Mouse (Mus musculus) CH12F3 (cell line): ENCODE data around the gene Snx32.
"Not testable (repeated sequence)": the region's sequence is repeated elsewhere in the genome, so short reads cannot be mapped to it uniquely, and the experiment has no call there.

Experiments
- in situ Hi-C: fragments of 300-500 bp; cut with MboI; formaldehyde crosslinking; loops from 2 replicates; pipeline ENCODE4 v1.14.3; 2020; ENCODE audit warnings: low sequenced_read_pairs

Snx32 gene

GRCm38 (mm10) chr19:5512091-5513004, 2.0 kb upstream of the Snx32 start:
- in situ Hi-C loops = no loop called here

GRCm38 (mm10) chr19:5511074-5511632, 815 bp upstream of the Snx32 start:
- in situ Hi-C loops = no loop called here

GRCm38 (mm10) chr19:5503687-5504086, 6.7 kb downstream of the Snx32 start, which contains the start of gene 1700020D05Rik:
TSS of gene 1700020D05Rik (minus strand) at chr19:5503787.
- in situ Hi-C loops = no loop called here

GRCm38 (mm10) chr19:5500330-5500875, 9.9 kb downstream of the Snx32 start:
- in situ Hi-C loops = no loop called here

- in situ Hi-C loops = no loop called here
Measured at GRCm38 (mm10) chr19:5496052-5496370, 14.3 kb downstream of the Snx32 start.

- in situ Hi-C loops = no loop called here
Measured at GRCm38 (mm10) chr19:5495353-5496051, 14.8 kb downstream of the Snx32 start.

- in situ Hi-C loops = no loop called here
Measured at GRCm38 (mm10) chr19:5494314-5494713, 16.0 kb downstream of the Snx32 start.

- in situ Hi-C loops = not testable (repeated sequence)
Measured at GRCm38 (mm10) chr19:5493301-5493721, 17.0 kb downstream of the Snx32 start.

- in situ Hi-C loops = no loop called here
Measured at GRCm38 (mm10) chr19:5492641-5493040, 17.7 kb downstream of the Snx32 start.

- in situ Hi-C loops = no loop called here
Measured at GRCm38 (mm10) chr19:5490898-5491708, 19.2 kb downstream of the Snx32 start.

GRCm38 (mm10) chr19:5490313-5490897, 19.9 kb downstream of the Snx32 start, which contains the start of gene Cfl1:
TSS of gene Cfl1 (plus strand) at chr19:5490455.
- in situ Hi-C loops = no loop called here

- in situ Hi-C loops = not testable (repeated sequence)
Measured at GRCm38 (mm10) chr19:5489721-5490120, 20.6 kb downstream of the Snx32 start.

- in situ Hi-C loops = no loop called here
Measured at GRCm38 (mm10) chr19:5488878-5489571, 21.3 kb downstream of the Snx32 start.

GRCm38 (mm10) chr19:5487768-5488550, 22.4 kb downstream of the Snx32 start, which contains the start of gene Mus81:
TSS of gene Mus81 (minus strand) at chr19:5488402.
- in situ Hi-C loops = no loop called here

- in situ Hi-C loops = no loop called here
Measured at GRCm38 (mm10) chr19:5486771-5487170, 23.6 kb downstream of the Snx32 start.

GRCm38 (mm10) chr19:5486286-5486685, 24.1 kb downstream of the Snx32 start:
- in situ Hi-C loops = no loop called here

GRCm38 (mm10) chr19:5485821-5486220, 24.5 kb downstream of the Snx32 start:
- in situ Hi-C loops = no loop called here

GRCm38 (mm10) chr19:5485371-5485770, 25.0 kb downstream of the Snx32 start:
- in situ Hi-C loops = no loop called here

GRCm38 (mm10) chr19:5484496-5484895, 25.8 kb downstream of the Snx32 start:
- in situ Hi-C loops = no loop called here
